Mouse (Mus musculus): Measurements from ENCODE around the gene BC030867. TPM values are rescaled to one million over a fixed set of nuclear protein-coding genes. Genes with fewer than 3 reads are reported as not detected.

Gene BC030867
- polyA plus RNA-seq (2014; fragmentation: Nextera tagmentation; extraction: Ambion mirVana), result 26.9 and 27.8 TPM in 2 replicates

DNA sequence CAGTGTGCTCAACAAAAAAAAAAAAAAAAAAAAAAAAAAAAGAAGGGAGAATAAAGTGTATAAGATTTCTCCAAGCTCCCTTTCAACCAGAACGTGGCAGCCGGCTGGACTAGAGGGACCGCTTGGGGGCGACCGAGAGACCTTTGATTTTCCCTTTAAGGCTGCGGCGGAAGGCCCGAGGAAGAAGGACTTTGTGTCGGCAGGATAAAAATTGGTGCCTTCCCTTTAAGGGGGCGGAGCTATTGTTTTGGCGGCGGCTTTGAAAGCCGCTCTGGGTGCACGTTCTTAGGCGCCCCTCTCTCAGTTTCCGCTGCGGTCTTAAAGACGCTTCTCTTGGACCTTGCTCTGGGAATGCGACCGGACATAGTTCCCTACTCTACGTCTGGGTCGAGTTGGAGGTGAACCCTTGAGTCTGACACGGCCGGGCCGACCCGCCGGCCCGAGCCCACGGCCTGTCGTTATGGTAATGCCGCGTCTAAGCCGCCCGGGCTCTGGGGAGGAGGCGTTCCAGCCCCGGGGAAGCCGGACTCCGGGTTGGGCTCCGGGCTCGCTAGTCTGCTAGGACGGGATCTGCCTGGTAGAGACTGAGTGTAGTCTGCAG is at the start of gene BC030867:
Gene BC030867 (plus strand): TSS at position 253 of the 601 bp plus-strand sequence.
- Histone ChIP-seq H3K27me3 (ENCODE audit: control insufficient read depth, insufficient read depth, low read length) (no peaks in the 10 kb centered on the region), H3K27ac (replicated peaks; ENCODE audit: low read depth, low read length) (peak within 1 kb of the TSS; percentile 64), H3K9ac (ENCODE audit: low read length) (peak within 1 kb of the TSS; percentile 73), H3K4me1 (ENCODE audit: control insufficient read depth, insufficient read depth, low read length) (peaks cover 8% of the 10 kb centered on the region; the same call in 1 of the 2 replicates), H3K36me3 (ENCODE audit: control insufficient read depth, insufficient read depth, low read length) (0 out of 2 replicates have a peak, but pooled peaks cover 2% of the 10 kb centered on the region), H3K4me2 (ENCODE audit: low read depth, severe bottlenecking) (peak within 1 kb of the TSS; percentile 80), H3K4me3 (ENCODE audit: low read depth, low read length) (peak within 1 kb of the TSS; percentile 83), H3K9me3 (ENCODE audit: control insufficient read depth, low read length) (no peaks in the 10 kb centered on the region)
- DNase-seq (ENCODE audit: low spot score) (peak; percentile 100), ATAC-seq (ENCODE audit: insufficient number of reproducible peaks, low FRiP score, low TSS enrichment, low read depth) (peak; percentile 55; the same call in 1 of the 2 replicates)
- under 1% methylated on average over 41 of the region's 41 CpGs for WGBS

DNA sequence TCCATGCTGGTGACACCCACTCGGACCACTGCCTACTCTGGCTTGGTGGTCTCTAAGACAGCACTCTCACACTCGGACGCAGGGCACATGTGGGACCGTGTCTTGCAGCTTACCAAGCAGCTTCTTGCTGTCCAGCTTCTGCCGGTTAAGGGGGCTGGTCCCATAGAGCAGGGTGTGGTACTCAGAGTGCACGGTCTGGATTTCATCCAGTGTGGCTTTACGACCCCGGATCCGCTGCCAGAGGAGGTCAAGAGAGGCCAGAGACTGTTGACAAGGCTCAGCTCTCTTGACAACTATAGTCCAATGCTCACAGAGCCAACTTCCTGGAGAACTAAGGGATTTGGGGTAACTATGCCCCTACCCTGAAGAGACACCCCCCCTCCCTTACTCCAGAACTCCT is 48.8 kb upstream of the BC030867 start:
- no peaks in the 10 kb centered on the region for H3K27me3 ChIP-seq (ENCODE audit: control insufficient read depth, insufficient read depth, low read length)
- no peak for DNase-seq (ENCODE audit: low spot score)
- no peaks in the 10 kb centered on the region for H3K9me3 ChIP-seq (ENCODE audit: control insufficient read depth, low read length)
- H3K4me2 ChIP-seq (ENCODE audit: low read depth, severe bottlenecking), result no peak overlapping the region
- 22% methylated on average over 9 of the region's 9 CpGs for WGBS
- no peak overlapping the region for H3K4me3 ChIP-seq (ENCODE audit: low read depth, low read length)
- peaks cover 10% of the 10 kb centered on the region; the same call in 1 of the 2 replicates for H3K4me1 ChIP-seq (ENCODE audit: control insufficient read depth, insufficient read depth, low read length)
- no peak overlapping the region for H3K27ac ChIP-seq (replicated peaks; ENCODE audit: low read depth, low read length)
- H3K36me3 ChIP-seq (ENCODE audit: control insufficient read depth, insufficient read depth, low read length), result peaks cover 12% of the 10 kb centered on the region
- no peak overlapping the region for H3K9ac ChIP-seq (ENCODE audit: low read length)
- no peak for ATAC-seq (ENCODE audit: insufficient number of reproducible peaks, low FRiP score, low TSS enrichment, low read depth)

DNA sequence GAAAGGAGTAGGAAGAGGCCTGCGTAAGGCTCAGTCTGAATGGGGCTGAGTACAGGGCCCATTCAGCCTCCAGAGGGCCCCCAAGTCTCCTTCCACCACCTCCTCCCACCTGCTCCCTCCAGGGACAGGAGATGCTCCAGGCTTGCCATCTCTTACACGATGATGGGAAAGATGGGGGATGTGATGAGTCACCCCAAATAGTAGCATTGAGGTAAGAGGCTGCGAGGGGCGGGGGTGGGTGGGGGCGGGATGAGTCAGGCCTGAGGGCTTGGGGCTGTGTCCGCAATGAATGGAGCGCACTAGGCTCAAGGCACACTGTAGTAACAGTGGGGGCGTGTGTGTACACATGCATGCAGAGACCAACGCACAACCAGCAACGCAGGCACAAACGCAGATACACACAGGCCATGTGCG is 47.3 kb upstream of the BC030867 start:
- Histone ChIP-seq H3K4me2 (ENCODE audit: low read depth, severe bottlenecking) (no peak overlapping the region), H3K4me3 (ENCODE audit: low read depth, low read length) (no peak overlapping the region), H3K4me1 (ENCODE audit: control insufficient read depth, insufficient read depth, low read length) (peaks cover 10% of the 10 kb centered on the region; the same call in 1 of the 2 replicates), H3K9ac (ENCODE audit: low read length) (no peak overlapping the region; the same call in 1 of the 2 replicates), H3K9me3 (ENCODE audit: control insufficient read depth, low read length) (no peaks in the 10 kb centered on the region), H3K36me3 (ENCODE audit: control insufficient read depth, insufficient read depth, low read length) (peaks cover 7% of the 10 kb centered on the region; the same call in 1 of the 2 replicates), H3K27ac (replicated peaks; ENCODE audit: low read depth, low read length) (no peak overlapping the region), H3K27me3 (ENCODE audit: control insufficient read depth, insufficient read depth, low read length) (no peaks in the 10 kb centered on the region)
- ATAC-seq (ENCODE audit: insufficient number of reproducible peaks, low FRiP score, low TSS enrichment, low read depth) (no peak), DNase-seq (ENCODE audit: low spot score) (no peak)
- WGBS, result 82% methylated on average over 12 of the region's 12 CpGs

DNA sequence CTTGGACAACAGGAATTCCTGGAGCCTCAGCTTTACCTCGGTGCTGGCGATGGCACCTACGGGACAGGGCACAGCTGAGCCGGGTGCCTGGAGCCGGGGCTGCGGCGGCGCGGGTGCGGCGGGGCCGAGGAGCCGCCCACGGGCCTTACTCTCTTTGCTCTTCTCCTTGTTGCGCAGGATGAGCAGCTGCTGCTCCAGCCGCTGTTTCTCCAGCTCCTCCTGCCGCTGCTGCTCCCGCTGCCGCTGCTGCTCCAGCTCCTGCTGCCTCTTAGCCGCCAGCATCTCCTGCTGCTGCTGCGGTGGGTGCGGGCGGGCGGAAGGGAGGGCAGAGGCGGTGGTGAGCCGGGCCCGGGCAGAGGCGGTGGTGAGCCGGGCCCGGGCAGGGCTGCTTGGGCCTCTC is 42.2 kb upstream of the BC030867 start:
- H3K4me3 ChIP-seq (ENCODE audit: low read depth, low read length), result no peak overlapping the region
- H3K4me1 ChIP-seq (ENCODE audit: control insufficient read depth, insufficient read depth, low read length), result peaks cover 17% of the 10 kb centered on the region
- ATAC-seq (ENCODE audit: insufficient number of reproducible peaks, low FRiP score, low TSS enrichment, low read depth), result no peak
- no peaks in the 10 kb centered on the region for H3K27me3 ChIP-seq (ENCODE audit: control insufficient read depth, insufficient read depth, low read length)
- H3K36me3 ChIP-seq (ENCODE audit: control insufficient read depth, insufficient read depth, low read length), result peaks cover 3% of the 10 kb centered on the region; the same call in 1 of the 2 replicates
- no peak overlapping the region for H3K27ac ChIP-seq (replicated peaks; ENCODE audit: low read depth, low read length)
- no peaks in the 10 kb centered on the region for H3K9me3 ChIP-seq (ENCODE audit: control insufficient read depth, low read length)
- DNase-seq (ENCODE audit: low spot score), result no peak
- H3K4me2 ChIP-seq (ENCODE audit: low read depth, severe bottlenecking), result no peak overlapping the region
- WGBS, result 58% methylated on average over 30 of the region's 30 CpGs
- peak overlapping the region; percentile 27; the same call in 1 of the 2 replicates for H3K9ac ChIP-seq (ENCODE audit: low read length)

DNA sequence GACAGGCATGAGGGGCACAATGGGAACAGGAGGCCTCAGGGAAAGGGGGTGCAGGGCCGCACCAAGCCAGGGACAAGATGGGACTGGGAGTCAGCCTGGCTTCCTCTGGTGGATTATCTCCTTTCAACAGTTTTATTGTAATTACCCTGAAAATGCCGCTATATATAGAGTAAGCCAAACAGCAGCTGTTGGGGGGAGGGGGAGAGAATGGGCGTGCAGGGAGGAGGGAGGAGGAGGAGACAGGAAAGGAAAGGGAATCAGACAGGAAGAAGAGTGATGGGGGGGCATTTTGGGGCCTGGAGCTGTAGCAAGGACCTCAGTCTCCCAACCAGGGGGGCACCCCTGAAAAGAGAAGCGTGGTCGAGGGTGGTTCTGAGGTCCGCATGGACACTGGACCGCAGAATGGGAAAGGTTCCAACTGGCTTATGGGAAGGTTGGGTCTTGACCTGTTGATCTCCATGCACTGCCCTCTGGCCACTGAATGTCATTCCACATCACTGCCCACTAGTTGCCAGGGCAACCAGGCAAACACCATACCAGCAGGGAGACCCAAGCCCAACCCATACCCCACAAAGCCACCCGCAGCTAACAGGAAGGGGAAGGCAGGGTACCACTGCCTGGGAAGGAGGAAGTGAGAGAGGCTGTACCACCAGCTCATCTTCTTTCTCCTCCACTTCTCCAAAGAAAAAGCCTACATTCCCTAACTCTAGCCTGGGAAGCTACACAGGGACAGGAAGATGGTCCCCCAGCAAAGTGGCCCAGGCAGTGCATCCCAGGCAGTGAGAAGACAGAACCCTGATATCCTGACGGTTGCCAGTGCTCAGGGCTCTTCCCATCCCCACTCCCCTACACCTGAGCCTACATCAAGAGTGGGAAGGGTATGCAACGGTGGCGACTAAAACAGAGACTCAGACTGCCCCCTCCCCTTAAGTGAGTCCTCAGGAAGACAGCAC is 40.6 kb upstream of the BC030867 start:
- Histone ChIP-seq H3K4me3 (ENCODE audit: low read depth, low read length) (no peak overlapping the region), H3K9me3 (ENCODE audit: control insufficient read depth, low read length) (no peaks in the 10 kb centered on the region), H3K27ac (replicated peaks; ENCODE audit: low read depth, low read length) (no peak overlapping the region), H3K36me3 (ENCODE audit: control insufficient read depth, insufficient read depth, low read length) (peaks cover 3% of the 10 kb centered on the region; the same call in 1 of the 2 replicates), H3K27me3 (ENCODE audit: control insufficient read depth, insufficient read depth, low read length) (no peaks in the 10 kb centered on the region), H3K4me1 (ENCODE audit: control insufficient read depth, insufficient read depth, low read length) (peaks cover 19% of the 10 kb centered on the region), H3K4me2 (ENCODE audit: low read depth, severe bottlenecking) (no peak overlapping the region), H3K9ac (ENCODE audit: low read length) (no peak overlapping the region; the same call in 1 of the 2 replicates)
- ATAC-seq (ENCODE audit: insufficient number of reproducible peaks, low FRiP score, low TSS enrichment, low read depth) (no peak), DNase-seq (ENCODE audit: low spot score) (no peak)
- WGBS, result 67% methylated on average over 11 of the region's 11 CpGs

DNA sequence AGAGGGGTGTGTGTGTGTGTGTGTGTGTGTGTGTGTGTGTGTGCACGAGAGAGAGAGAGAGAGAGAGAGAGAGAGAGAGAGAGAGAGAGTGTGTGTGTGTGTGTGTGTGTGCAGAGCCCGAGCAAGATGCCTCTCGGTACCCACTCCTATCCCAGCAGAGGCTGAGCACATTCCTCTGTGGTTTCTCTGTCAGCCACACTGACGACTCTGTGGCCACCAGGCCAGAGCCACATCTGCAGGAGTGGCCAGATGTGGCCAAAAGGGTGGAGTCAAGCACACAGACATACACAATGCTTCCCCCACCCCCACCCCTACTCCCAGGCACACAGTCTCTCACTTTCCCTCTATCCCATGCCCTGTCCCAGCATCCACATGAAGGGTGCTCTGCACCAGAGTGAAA is 39.8 kb upstream of the BC030867 start:
- peaks cover 23% of the 10 kb centered on the region for H3K4me1 ChIP-seq (ENCODE audit: control insufficient read depth, insufficient read depth, low read length)
- 57% methylated on average over 2 of the region's 4 CpGs for WGBS
- ATAC-seq (ENCODE audit: insufficient number of reproducible peaks, low FRiP score, low TSS enrichment, low read depth), result no peak

DNA sequence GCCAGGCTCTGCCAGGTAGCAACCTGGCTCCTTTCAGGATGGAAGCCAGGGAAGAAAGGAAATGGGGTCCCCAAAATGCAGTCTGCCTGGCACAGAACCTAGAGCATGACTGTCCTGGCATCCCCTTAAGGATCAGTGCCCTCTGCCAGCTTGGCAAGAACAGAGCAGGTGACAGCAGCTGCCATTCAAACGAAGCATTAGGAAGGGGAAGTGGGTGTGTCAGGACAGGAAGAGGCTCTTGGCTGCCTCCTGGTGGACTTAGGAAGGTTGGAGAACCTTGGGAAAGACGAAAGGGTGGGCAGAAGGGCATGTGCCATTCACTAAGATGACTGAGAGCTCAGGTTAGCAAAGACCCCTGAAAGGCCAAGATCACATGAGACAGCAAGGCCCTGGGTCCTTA is 38.9 kb upstream of the BC030867 start:
- no peaks in the 10 kb centered on the region for H3K27me3 ChIP-seq (ENCODE audit: control insufficient read depth, insufficient read depth, low read length)
- H3K36me3 ChIP-seq (ENCODE audit: control insufficient read depth, insufficient read depth, low read length), result no peaks in the 10 kb centered on the region
- DNase-seq (ENCODE audit: low spot score) (no peak), ATAC-seq (ENCODE audit: insufficient number of reproducible peaks, low FRiP score, low TSS enrichment, low read depth) (no peak)
- H3K9ac ChIP-seq (ENCODE audit: low read length), result no peak overlapping the region
- H3K4me1 ChIP-seq (ENCODE audit: control insufficient read depth, insufficient read depth, low read length), result peaks cover 25% of the 10 kb centered on the region
- H3K4me3 ChIP-seq (ENCODE audit: low read depth, low read length), result no peak overlapping the region
- H3K4me2 ChIP-seq (ENCODE audit: low read depth, severe bottlenecking), result no peak overlapping the region
- no peaks in the 10 kb centered on the region for H3K9me3 ChIP-seq (ENCODE audit: control insufficient read depth, low read length)
- no peak overlapping the region for H3K27ac ChIP-seq (replicated peaks; ENCODE audit: low read depth, low read length)
- WGBS, result 27% methylated on average over 2 of the region's 2 CpGs

More for the DNA sequence above, 39.8 kb upstream of the BC030867 start:
- Histone ChIP-seq H3K9me3 (ENCODE audit: control insufficient read depth, low read length) (no peaks in the 10 kb centered on the region), H3K36me3 (ENCODE audit: control insufficient read depth, insufficient read depth, low read length) (peaks cover 3% of the 10 kb centered on the region; the same call in 1 of the 2 replicates), H3K27me3 (ENCODE audit: control insufficient read depth, insufficient read depth, low read length) (no peaks in the 10 kb centered on the region), H3K4me3 (ENCODE audit: low read depth, low read length) (no peak overlapping the region), H3K27ac (replicated peaks; ENCODE audit: low read depth, low read length) (no peak overlapping the region), H3K4me2 (ENCODE audit: low read depth, severe bottlenecking) (no peak overlapping the region), H3K9ac (ENCODE audit: low read length) (no peak overlapping the region)
- no peak for DNase-seq (ENCODE audit: low spot score)

DNA sequence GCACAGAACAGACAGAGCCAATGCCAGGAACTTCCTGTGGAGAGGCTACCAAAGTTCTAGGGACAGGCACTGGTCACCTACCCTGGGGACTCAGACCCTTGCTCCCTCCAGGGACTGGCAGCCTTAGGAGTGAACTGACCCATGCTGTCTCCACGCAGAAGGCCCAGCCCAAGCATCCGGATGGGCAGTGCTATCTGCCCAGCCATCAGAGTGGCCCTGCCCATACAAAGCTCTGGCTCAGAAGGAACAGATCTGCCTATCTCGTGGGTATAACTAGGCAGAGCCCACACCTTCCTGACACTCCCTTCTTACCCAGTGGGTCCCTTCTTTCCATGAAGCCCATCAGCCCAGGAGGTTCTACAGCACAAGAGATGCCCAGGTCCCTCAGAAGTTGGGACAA is 38.5 kb upstream of the BC030867 start:
- Histone ChIP-seq H3K36me3 (ENCODE audit: control insufficient read depth, insufficient read depth, low read length) (no peaks in the 10 kb centered on the region), H3K27ac (replicated peaks; ENCODE audit: low read depth, low read length) (no peak overlapping the region), H3K4me1 (ENCODE audit: control insufficient read depth, insufficient read depth, low read length) (peaks cover 29% of the 10 kb centered on the region), H3K9ac (ENCODE audit: low read length) (no peak overlapping the region), H3K9me3 (ENCODE audit: control insufficient read depth, low read length) (no peaks in the 10 kb centered on the region), H3K27me3 (ENCODE audit: control insufficient read depth, insufficient read depth, low read length) (no peaks in the 10 kb centered on the region), H3K4me2 (ENCODE audit: low read depth, severe bottlenecking) (no peak overlapping the region), H3K4me3 (ENCODE audit: low read depth, low read length) (no peak overlapping the region)
- 71% methylated on average over 3 of the region's 3 CpGs for WGBS
- DNase-seq (ENCODE audit: low spot score), result no peak
- ATAC-seq (ENCODE audit: insufficient number of reproducible peaks, low FRiP score, low TSS enrichment, low read depth), result no peak

Measured in limb, embryonic 11.5 days (tissue).